Mouse (Mus musculus) lung, postnatal 25 days (tissue): ENCODE results near the gene Hspa12b.

ENCODE experiments used
- DNase-seq: peaks from one replicate; pipeline ENCODE4 v3.0.0; 2022; ENCODE audit warnings: low spot score

Gene Hspa12b

GRCm38 (mm10) chr2:131129836-131130235 is 2.8 kb downstream of the Hspa12b start:
- peak; percentile 52 for DNase-seq

- DNase-seq, result no peak
Measured at GRCm38 (mm10) chr2:131130849-131131248, 3.8 kb downstream of the Hspa12b start.

- DNase-seq, result no peak
Measured at GRCm38 (mm10) chr2:131132111-131132888, 5.2 kb downstream of the Hspa12b start.

- no peak for DNase-seq
Measured at GRCm38 (mm10) chr2:131132930-131133547, 6.0 kb downstream of the Hspa12b start, which contains the start of gene Gm11037. Gene Gm11037, plus strand, starts transcription at chr2:131133497.

GRCm38 (mm10) chr2:131134381-131134780 is 7.3 kb downstream of the Hspa12b start:
- DNase-seq, result peak; percentile 80

GRCm38 (mm10) chr2:131134826-131135400 is 7.8 kb downstream of the Hspa12b start:
- no peak for DNase-seq

- DNase-seq, result no peak
Measured at GRCm38 (mm10) chr2:131135521-131136139, 8.6 kb downstream of the Hspa12b start.

- no peak for DNase-seq
Measured at GRCm38 (mm10) chr2:131138296-131138695, 11.2 kb downstream of the Hspa12b start.

GRCm38 (mm10) chr2:131138760-131139159 is 11.7 kb downstream of the Hspa12b start:
- no peak for DNase-seq

- no peak for DNase-seq
Measured at GRCm38 (mm10) chr2:131139287-131139686, 12.2 kb downstream of the Hspa12b start.

GRCm38 (mm10) chr2:131139886-131140532 is 12.9 kb downstream of the Hspa12b start:
- DNase-seq, result no peak

GRCm38 (mm10) chr2:131140533-131140905 is 13.4 kb downstream of the Hspa12b start:
- DNase-seq, result no peak

- DNase-seq, result no peak
Measured at GRCm38 (mm10) chr2:131141336-131141986, 14.4 kb downstream of the Hspa12b start.

- peak; percentile 78 for DNase-seq
Measured at GRCm38 (mm10) chr2:131142592-131142991, 15.5 kb downstream of the Hspa12b start.

- DNase-seq, result no peak
Measured at GRCm38 (mm10) chr2:131143007-131143780, 16.1 kb downstream of the Hspa12b start.

GRCm38 (mm10) chr2:131145121-131145520 is 18.0 kb downstream of the Hspa12b start:
- DNase-seq, result no peak

GRCm38 (mm10) chr2:131145536-131145935 is 18.5 kb downstream of the Hspa12b start:
- no peak for DNase-seq

GRCm38 (mm10) chr2:131146193-131147042 is 19.3 kb downstream of the Hspa12b start:
- no peak for DNase-seq

- DNase-seq, result no peak
Measured at GRCm38 (mm10) chr2:131147043-131147365, 19.9 kb downstream of the Hspa12b start.
